Mouse (Mus musculus) thymus, adult 2 months (tissue): ENCODE data around the gene Dusp1.

Experiments used
- CTCF ChIP-seq: fragments of 200-500 bp; IDR thresholded peaks from 2 replicates; pipeline ENCODE4 v1.5.1; 2012; ENCODE audit warnings: mild to moderate bottlenecking, control low read depth, low read length, moderate library complexity, borderline replicate concordance; ENCODE audit not compliant: control insufficient read depth, poor library complexity, insufficient read depth; ENCODE audit errors: extremely low read depth
- POLR2A ChIP-seq: fragments of 200-500 bp; IDR thresholded peaks from 2 replicates; pipeline ENCODE4 v1.6.1; 2012; ENCODE audit warnings: mild to moderate bottlenecking, low read length, control low read depth, moderate library complexity; ENCODE audit not compliant: control insufficient read depth, poor library complexity, insufficient read depth; ENCODE audit errors: extremely low read depth

DNA sequence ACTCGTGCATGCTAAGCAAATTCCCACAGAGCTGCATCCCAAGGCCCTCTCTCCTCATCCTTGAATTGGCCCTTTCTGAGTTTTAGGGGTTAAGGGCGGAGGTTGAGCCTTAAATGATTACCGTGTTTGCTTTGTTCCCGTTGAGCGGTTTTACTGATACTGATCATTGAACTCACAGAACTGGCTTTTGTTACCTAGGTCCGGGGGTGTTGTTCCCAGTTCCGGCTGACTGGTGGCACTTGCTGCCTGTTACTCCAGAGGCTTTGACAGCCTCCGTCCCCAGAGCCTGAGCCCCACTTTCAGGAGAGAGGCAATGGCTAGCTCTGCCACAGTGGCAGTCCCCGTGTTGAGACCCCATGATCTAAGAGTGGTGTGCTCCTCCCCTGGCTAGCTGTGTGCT is 2.5 kb upstream of the Dusp1 start:
- no peak for TF ChIP-seq POLR2A
- no peak for TF ChIP-seq CTCF
